Mouse (Mus musculus) urinary bladder, postnatal 4 days (tissue): ENCODE data around the gene Slc51b.

ENCODE experiments used
- DNase-seq, 2 experiments: peaks; one replicate each; pipeline ENCODE4 v3.0.0; 2021 to 2022; ENCODE audit warnings: low spot score in 2 of 2

The Slc51b gene

GRCm38 (mm10) chr9:65408871-65409295 lies 13.9 kb downstream of the Slc51b start:
- DNase-seq = no peak

- DNase-seq = no peak
These were observed 14.9 kb downstream of the Slc51b start for GRCm38 (mm10) chr9:65407861-65408260.

- DNase-seq = no peak
These were observed 15.4 kb downstream of the Slc51b start for GRCm38 (mm10) chr9:65407327-65407726.

- DNase-seq = no peak
These were observed 17.6 kb downstream of the Slc51b start for GRCm38 (mm10) chr9:65405184-65405449.

GRCm38 (mm10) chr9:65404331-65405183 lies 18.2 kb downstream of the Slc51b start:
- DNase-seq = peak; percentile 54 to 75

- DNase-seq = no peak
These were observed 22.8 kb downstream of the Slc51b start for GRCm38 (mm10) chr9:65399934-65400333.

GRCm38 (mm10) chr9:65398279-65398678 lies 24.5 kb downstream of the Slc51b start, which contains the start of gene Rasl12:
Gene Rasl12 (plus strand): TSS chr9:65398506.
- DNase-seq = peak in 1 of 2 experiments; percentile 69

GRCm38 (mm10) chr9:65394360-65394759 lies 28.4 kb downstream of the Slc51b start:
- no peak for DNase-seq

- no peak for DNase-seq
These were observed 29.1 kb downstream of the Slc51b start for GRCm38 (mm10) chr9:65393606-65394005.

GRCm38 (mm10) chr9:65392638-65393364 lies 30.0 kb downstream of the Slc51b start:
- no peak for DNase-seq

- DNase-seq = no peak
These were observed 31.2 kb downstream of the Slc51b start, which contains the start of gene Kbtbd13 for GRCm38 (mm10) chr9:65391613-65391964. Gene Kbtbd13 (minus strand): TSS chr9:65391652.

- no peak for DNase-seq
These were observed 31.8 kb downstream of the Slc51b start for GRCm38 (mm10) chr9:65390752-65391612.

GRCm38 (mm10) chr9:65386373-65387140 lies 36.2 kb downstream of the Slc51b start:
- DNase-seq = no peak

- DNase-seq = no peak
These were observed 38.5 kb downstream of the Slc51b start for GRCm38 (mm10) chr9:65384276-65384675.

- no peak for DNase-seq
These were observed 40.0 kb downstream of the Slc51b start for GRCm38 (mm10) chr9:65382751-65383097.

GRCm38 (mm10) chr9:65382031-65382750 lies 40.6 kb downstream of the Slc51b start:
- no peak for DNase-seq

GRCm38 (mm10) chr9:65381017-65381590 lies 41.7 kb downstream of the Slc51b start:
- DNase-seq = no peak

- no peak for DNase-seq
These were observed 47.4 kb downstream of the Slc51b start for GRCm38 (mm10) chr9:65375163-65375934.

- no peak for DNase-seq
These were observed 48.1 kb downstream of the Slc51b start for GRCm38 (mm10) chr9:65374468-65375162.
